Mouse (Mus musculus): ENCODE data around the gene Zfp69.

DNA sequence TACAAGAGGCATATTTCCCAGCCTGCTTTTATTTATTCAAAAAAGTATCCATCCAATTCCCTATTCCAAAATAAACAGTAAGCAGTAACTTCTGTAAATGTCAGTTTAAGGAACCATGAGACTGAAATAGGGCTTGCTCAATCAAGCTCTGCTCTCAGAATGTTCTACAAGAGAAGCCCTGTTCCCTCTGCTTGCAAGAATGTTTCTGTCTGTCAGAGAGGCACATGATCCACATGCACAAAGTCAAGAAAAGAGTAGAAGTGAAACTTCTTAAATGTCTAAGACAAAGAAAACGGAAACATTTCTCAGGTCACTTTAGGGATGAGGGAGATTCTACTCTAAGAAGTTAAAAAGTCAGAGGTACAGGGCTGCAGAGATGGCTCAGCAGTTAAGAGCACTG, 41.5 kb upstream of the Zfp69 start:
- TF ChIP-seq MAX (IDR thresholded peaks at IDR 0.05; ENCODE audit: low read length), result no peak
- TF ChIP-seq TCF12 (IDR thresholded peaks at IDR 0.05; ENCODE audit: low read depth, low read length), result no peak
- TF ChIP-seq NRF1 (IDR thresholded peaks at IDR 0.05; ENCODE audit: low read depth, low read length), result no peak

Measured in CH12.LX (cell line).